Mouse (Mus musculus) forebrain, embryonic 12.5 days (tissue): ENCODE data around the gene Ryk. TPM values are rescaled to one million over a fixed set of nuclear protein-coding genes. Genes with fewer than 3 reads are reported as not detected.

Source experiments
- ATAC-seq: fragments of 200-750 bp; cut with Nextera tagmentation; 2 replicates; pipeline ENCODE4 v1.8.0; 2017; ENCODE audit warnings: moderate TSS enrichment; ENCODE audit not compliant: low FRiP score
- H3K27ac ChIP-seq: fragments of 300-500 bp; sonication (generic); 2 replicates; pipeline ENCODE4 v1.5.1; 2016; ENCODE audit warnings: mild to moderate bottlenecking
- H3K27me3 ChIP-seq: fragments of 300-500 bp; sonication (generic); 2 replicates; pipeline ENCODE4 v1.6.1; 2016; ENCODE audit warnings: mild to moderate bottlenecking
- H3K36me3 ChIP-seq: fragments of 300-500 bp; sonication (generic); replicated peaks from 2 replicates; pipeline ENCODE4 v1.6.1; 2016; ENCODE audit warnings: mild to moderate bottlenecking
- H3K4me1 ChIP-seq: fragments of 300-500 bp; sonication (generic); 2 replicates; pipeline ENCODE4 v1.6.1; 2016
- H3K4me2 ChIP-seq: fragments of 300-500 bp; sonication (generic); 2 replicates; pipeline ENCODE4 v1.6.1; 2016; ENCODE audit warnings: mild to moderate bottlenecking, moderate library complexity
- H3K4me3 ChIP-seq: fragments of 300-500 bp; sonication (generic); replicated peaks from 2 replicates; pipeline ENCODE4 v1.5.1; 2016; ENCODE audit warnings: mild to moderate bottlenecking
- H3K9ac ChIP-seq: fragments of 300-500 bp; sonication (generic); 2 replicates; pipeline ENCODE4 v1.6.1; 2016; ENCODE audit warnings: mild to moderate bottlenecking
- H3K9me3 ChIP-seq: fragments of 300-500 bp; sonication (generic); 2 replicates; pipeline ENCODE4 v1.6.1; 2016
- WGBS: fragments of 180-500 bp; shearing (Covaris S2); methylation state at CpG from one replicate; pipeline ENCODE4 v1.1.7; 2016; 5-methylcytosine and 5-hydroxymethylcytosine counted together
- polyA plus RNA-seq: library from polyadenylated mRNA; unstranded; fragments of >200 nt; fragmentation: Nextera tagmentation; extraction: Ambion mirVana; gene quantifications from 2 replicates; pipeline ENCODE4 v1.2.1, GENCODE M21; 2016

Gene Ryk
- polyA plus RNA-seq, 1 experiment from 2014 or later = 18.6 TPM

- Histone ChIP-seq H3K4me2 (no peak overlapping the region), H3K9ac (no peak overlapping the region), H3K4me1 (no peaks in the 10 kb centered on the region), H3K36me3 (peaks cover 27% of the 10 kb centered on the region), H3K4me3 (no peak overlapping the region), H3K27ac (no peak overlapping the region), H3K27me3 (no peaks in the 10 kb centered on the region), H3K9me3 (no peaks in the 10 kb centered on the region)
- 100% methylated on average over 1 of the region's 1 CpGs for WGBS
- no peak for ATAC-seq
Measured at GRCm38 (mm10) chr9:102914583-102914982, 79.9 kb downstream of the Ryk start.

- H3K36me3 ChIP-seq = peaks cover 20% of the 10 kb centered on the region
- no peaks in the 10 kb centered on the region for H3K4me1 ChIP-seq
- no peaks in the 10 kb centered on the region for H3K27me3 ChIP-seq
- no peak for ATAC-seq
- no peak overlapping the region for H3K4me2 ChIP-seq
- no peak overlapping the region for H3K4me3 ChIP-seq
- no peak overlapping the region for H3K27ac ChIP-seq
- no peak overlapping the region for H3K9ac ChIP-seq
- H3K9me3 ChIP-seq = no peaks in the 10 kb centered on the region
- WGBS = 86% methylated on average over 3 of the region's 3 CpGs
Measured at GRCm38 (mm10) chr9:102915292-102915854, 80.7 kb downstream of the Ryk start.

GRCm38 (mm10) chr9:102916076-102916475 lies 81.4 kb downstream of the Ryk start:
- Histone ChIP-seq H3K9ac (no peak overlapping the region), H3K9me3 (no peaks in the 10 kb centered on the region), H3K4me2 (no peak overlapping the region), H3K27me3 (no peaks in the 10 kb centered on the region), H3K27ac (no peak overlapping the region), H3K36me3 (peaks cover 14% of the 10 kb centered on the region), H3K4me3 (no peak overlapping the region), H3K4me1 (no peaks in the 10 kb centered on the region)
- 95% methylated on average over 7 of the region's 7 CpGs for WGBS
- no peak for ATAC-seq

GRCm38 (mm10) chr9:102917532-102918129 lies 82.9 kb downstream of the Ryk start:
- no peak overlapping the region for H3K4me3 ChIP-seq
- H3K27ac ChIP-seq = no peak overlapping the region
- H3K4me1 ChIP-seq = no peaks in the 10 kb centered on the region
- no peak overlapping the region for H3K4me2 ChIP-seq
- 83% methylated on average over 8 of the region's 8 CpGs for WGBS
- peaks cover 10% of the 10 kb centered on the region for H3K36me3 ChIP-seq
- H3K27me3 ChIP-seq = no peaks in the 10 kb centered on the region
- no peaks in the 10 kb centered on the region for H3K9me3 ChIP-seq
- ATAC-seq = no peak
- H3K9ac ChIP-seq = no peak overlapping the region

GRCm38 (mm10) chr9:102919486-102919885 lies 84.8 kb downstream of the Ryk start:
- ATAC-seq = no peak
- 80% methylated on average over 5 of the region's 5 CpGs for WGBS
- no peaks in the 10 kb centered on the region for H3K4me1 ChIP-seq
- H3K9ac ChIP-seq = no peak overlapping the region
- H3K9me3 ChIP-seq = no peaks in the 10 kb centered on the region
- H3K27me3 ChIP-seq = no peaks in the 10 kb centered on the region
- no peak overlapping the region for H3K4me2 ChIP-seq
- peaks cover 10% of the 10 kb centered on the region for H3K36me3 ChIP-seq
- H3K27ac ChIP-seq = no peak overlapping the region
- no peak overlapping the region for H3K4me3 ChIP-seq

GRCm38 (mm10) chr9:102921791-102922190 lies 87.1 kb downstream of the Ryk start:
- H3K36me3 ChIP-seq = 0 out of 2 replicates have a peak, but pooled peaks cover under 1% of the 10 kb centered on the region
- no peak overlapping the region for H3K9ac ChIP-seq
- H3K4me2 ChIP-seq = no peak overlapping the region
- H3K9me3 ChIP-seq = no peaks in the 10 kb centered on the region
- H3K27me3 ChIP-seq = no peaks in the 10 kb centered on the region
- 90% methylated on average over 13 of the region's 13 CpGs for WGBS
- H3K4me3 ChIP-seq = no peak overlapping the region
- H3K4me1 ChIP-seq = no peaks in the 10 kb centered on the region
- no peak for ATAC-seq
- H3K27ac ChIP-seq = no peak overlapping the region

- Histone ChIP-seq H3K9ac (no peak overlapping the region), H3K4me2 (no peak overlapping the region), H3K27ac (no peak overlapping the region), H3K9me3 (no peaks in the 10 kb centered on the region), H3K4me3 (no peak overlapping the region), H3K36me3 (no peaks in the 10 kb centered on the region), H3K4me1 (no peaks in the 10 kb centered on the region), H3K27me3 (no peaks in the 10 kb centered on the region)
- WGBS = 96% methylated on average over 7 of the region's 7 CpGs
- no peak for ATAC-seq
Measured at GRCm38 (mm10) chr9:102922866-102923434, 88.2 kb downstream of the Ryk start.

GRCm38 (mm10) chr9:102923836-102924235 lies 89.1 kb downstream of the Ryk start:
- Histone ChIP-seq H3K4me2 (no peak overlapping the region), H3K4me3 (no peak overlapping the region), H3K36me3 (no peaks in the 10 kb centered on the region), H3K27me3 (no peaks in the 10 kb centered on the region), H3K9ac (no peak overlapping the region), H3K4me1 (no peaks in the 10 kb centered on the region), H3K9me3 (no peaks in the 10 kb centered on the region), H3K27ac (no peak overlapping the region)
- ATAC-seq = no peak
- WGBS = 88% methylated on average over 11 of the region's 11 CpGs

GRCm38 (mm10) chr9:102924627-102925316 lies 90.1 kb downstream of the Ryk start:
- H3K4me3 ChIP-seq = no peak overlapping the region
- H3K27me3 ChIP-seq = no peaks in the 10 kb centered on the region
- no peak overlapping the region for H3K27ac ChIP-seq
- 74% methylated on average over 15 of the region's 15 CpGs for WGBS
- no peak for ATAC-seq
- peaks cover 4% of the 10 kb centered on the region for H3K4me1 ChIP-seq
- H3K9ac ChIP-seq = no peak overlapping the region
- H3K9me3 ChIP-seq = no peaks in the 10 kb centered on the region
- H3K36me3 ChIP-seq = no peaks in the 10 kb centered on the region
- no peak overlapping the region for H3K4me2 ChIP-seq

- ATAC-seq = no peak
- H3K4me2 ChIP-seq = no peak overlapping the region
- no peaks in the 10 kb centered on the region for H3K36me3 ChIP-seq
- no peaks in the 10 kb centered on the region for H3K9me3 ChIP-seq
- H3K9ac ChIP-seq = no peak overlapping the region
- peaks cover 6% of the 10 kb centered on the region for H3K4me1 ChIP-seq
- WGBS = 86% methylated on average over 3 of the region's 3 CpGs
- H3K27ac ChIP-seq = no peak overlapping the region
- no peaks in the 10 kb centered on the region for H3K27me3 ChIP-seq
- H3K4me3 ChIP-seq = no peak overlapping the region
Measured at GRCm38 (mm10) chr9:102926137-102926536, 91.4 kb downstream of the Ryk start.

GRCm38 (mm10) chr9:102929776-102930175 lies 95.1 kb downstream of the Ryk start:
- H3K27ac ChIP-seq = 0 out of 2 replicates have a peak overlapping the region, but pooled peaks have one; percentile 14
- no peak overlapping the region for H3K4me2 ChIP-seq
- 58% methylated on average over 6 of the region's 6 CpGs for whole genome bisulfite sequencing
- H3K4me3 ChIP-seq = no peak overlapping the region
- H3K36me3 ChIP-seq = no peaks in the 10 kb centered on the region
- H3K4me1 ChIP-seq = peaks cover 6% of the 10 kb centered on the region
- no peak for ATAC-seq
- no peak overlapping the region for H3K9ac ChIP-seq
- H3K27me3 ChIP-seq = no peaks in the 10 kb centered on the region
- H3K9me3 ChIP-seq = no peaks in the 10 kb centered on the region

GRCm38 (mm10) chr9:102933925-102934721 lies 99.4 kb downstream of the Ryk start:
- Histone ChIP-seq H3K9me3 (no peaks in the 10 kb centered on the region), H3K27me3 (no peaks in the 10 kb centered on the region), H3K4me1 (peaks cover 6% of the 10 kb centered on the region), H3K27ac (no peak overlapping the region), H3K36me3 (no peaks in the 10 kb centered on the region), H3K4me3 (0 out of 2 replicates have a peak overlapping the region, but pooled peaks have one; percentile 10), H3K9ac (no peak overlapping the region), H3K4me2 (peak overlapping the region; percentile 17)
- 49% methylated on average over 20 of the region's 20 CpGs for WGBS
- no peak for ATAC-seq
